Mouse (Mus musculus) intestine, postnatal 0 days (tissue): Measurements from ENCODE around the gene Ubl3. TPM values are rescaled to one million over a fixed set of nuclear protein-coding genes. Genes with fewer than 3 reads are reported as not detected.

Source experiments
- ATAC-seq: fragments of 200-750 bp; cut with Nextera tagmentation; 2 replicates; pipeline ENCODE4 v1.8.0; 2017; ENCODE audit warnings: mild to moderate bottlenecking, moderate TSS enrichment, moderate library complexity
- H3K27ac ChIP-seq: fragments of 300-500 bp; sonication (generic); 2 replicates; pipeline ENCODE4 v1.5.1; 2014; ENCODE audit warnings: mild to moderate bottlenecking, low read depth, low read length, moderate library complexity
- H3K27me3 ChIP-seq: fragments of 300-500 bp; sonication (generic); replicated peaks from 2 replicates; pipeline ENCODE4 v1.6.1; 2014; ENCODE audit warnings: low read length, mixed read lengths; ENCODE audit not compliant: control insufficient read depth, insufficient read depth
- H3K36me3 ChIP-seq: fragments of 300-500 bp; sonication (generic); 2 replicates; pipeline ENCODE4 v1.6.1; 2014; ENCODE audit warnings: mild to moderate bottlenecking, moderate library complexity; ENCODE audit not compliant: control insufficient read depth, insufficient read depth
- H3K4me1 ChIP-seq: fragments of 300-500 bp; sonication (generic); replicated peaks from 2 replicates; pipeline ENCODE4 v1.6.1; 2014; ENCODE audit warnings: antibody characterized with exemption, low read length, mixed read lengths; ENCODE audit not compliant: control insufficient read depth, insufficient read depth
- H3K4me2 ChIP-seq: fragments of 300-500 bp; sonication (generic); replicated peaks from 2 replicates; pipeline ENCODE4 v1.6.1; 2014; ENCODE audit warnings: low read depth, mild to moderate bottlenecking, moderate library complexity
- H3K4me3 ChIP-seq: fragments of 300-500 bp; sonication (generic); 2 replicates; pipeline ENCODE4 v1.5.1; 2014; ENCODE audit warnings: low read depth, low read length
- H3K9ac ChIP-seq: fragments of 300-500 bp; sonication (generic); 2 replicates; pipeline ENCODE4 v1.6.1; 2014; ENCODE audit warnings: mild to moderate bottlenecking, low read depth, low read length
- H3K9me3 ChIP-seq: fragments of 300-500 bp; sonication (generic); 2 replicates; pipeline ENCODE4 v1.6.1; 2016; ENCODE audit warnings: mixed run types; ENCODE audit not compliant: control insufficient read depth
- CTCF ChIP-seq: sonication (generic); IDR thresholded peaks from 2 replicates; pipeline ENCODE4 v1.5.1; 2016; ENCODE audit warnings: low read depth, mild to moderate bottlenecking, control low read depth, antibody characterized with exemption, moderate library complexity
- WGBS: fragments of 180-500 bp; shearing (Covaris S2); extraction: QIAGEN DNeasy Blood & Tissue Kit; methylation state at CpG from one replicate; pipeline ENCODE4 v1.1.7; 2014; 5-methylcytosine and 5-hydroxymethylcytosine counted together
- polyA plus RNA-seq: library from polyadenylated mRNA; unstranded; fragments of >200 nt; fragmentation: Nextera tagmentation; extraction: Ambion mirVana; gene quantifications from 2 replicates; pipeline ENCODE4 v1.2.1, GENCODE M21; 2015

Ubl3 gene
- 87.7 and 92.6 TPM in 2 replicates for polyA plus RNA-seq

- ATAC-seq = peak; percentile 84
- Histone ChIP-seq H3K9ac (peak within 1 kb of the TSS; percentile 91), H3K4me3 (peak within 1 kb of the TSS; percentile 65), H3K36me3 (no peaks in the 10 kb centered on the region), H3K27me3 (no peaks in the 10 kb centered on the region), H3K9me3 (no peaks in the 10 kb centered on the region), H3K4me2 (peak within 1 kb of the TSS; percentile 68), H3K4me1 (peaks cover 3% of the 10 kb centered on the region; the same call in 1 of the 2 replicates), H3K27ac (peak within 1 kb of the TSS; percentile 97)
- peak; percentile 68 for TF ChIP-seq CTCF
- under 1% methylated on average over 75 of the region's 95 CpGs for WGBS
Measured at GRCm38 (mm10) chr5:148552187-148553071, at the start of gene Ubl3. Ubl3 (minus strand) TSS chr5:148552789.

GRCm38 (mm10) chr5:148598376-148598775 lies 45.8 kb upstream of the Ubl3 start:
- H3K9ac ChIP-seq = no peak overlapping the region
- no peaks in the 10 kb centered on the region for H3K36me3 ChIP-seq
- TF ChIP-seq CTCF = no peak
- no peak overlapping the region for H3K4me3 ChIP-seq
- 39% methylated on average over 9 of the region's 9 CpGs for WGBS
- no peaks in the 10 kb centered on the region for H3K27me3 ChIP-seq
- H3K27ac ChIP-seq = no peak overlapping the region
- peak overlapping the region; percentile 41 for H3K4me2 ChIP-seq
- H3K4me1 ChIP-seq = 0 out of 2 replicates have a peak, but pooled peaks cover 2% of the 10 kb centered on the region
- ATAC-seq = peak; percentile 71
- no peaks in the 10 kb centered on the region for H3K9me3 ChIP-seq

- Histone ChIP-seq H3K4me3 (no peak overlapping the region), H3K9me3 (no peaks in the 10 kb centered on the region), H3K4me2 (no peak overlapping the region), H3K36me3 (no peaks in the 10 kb centered on the region), H3K27me3 (no peaks in the 10 kb centered on the region), H3K9ac (no peak overlapping the region), H3K27ac (no peak overlapping the region), H3K4me1 (peaks cover 2% of the 10 kb centered on the region; the same call in 1 of the 2 replicates)
- TF ChIP-seq CTCF = no peak
- ATAC-seq = no peak
- WGBS = 82% methylated on average over 15 of the region's 15 CpGs
Measured at GRCm38 (mm10) chr5:148596086-148596753, 43.6 kb upstream of the Ubl3 start.

- 61% methylated on average over 1 of the region's 1 CpGs for WGBS
- no peaks in the 10 kb centered on the region for H3K36me3 ChIP-seq
- H3K27me3 ChIP-seq = no peaks in the 10 kb centered on the region
- ATAC-seq = no peak
- no peak overlapping the region for H3K4me3 ChIP-seq
- TF ChIP-seq CTCF = no peak
- peaks cover 2% of the 10 kb centered on the region; the same call in 1 of the 2 replicates for H3K4me1 ChIP-seq
- no peak overlapping the region for H3K4me2 ChIP-seq
- H3K9ac ChIP-seq = no peak overlapping the region
- no peak overlapping the region for H3K27ac ChIP-seq
- no peaks in the 10 kb centered on the region for H3K9me3 ChIP-seq
Measured at GRCm38 (mm10) chr5:148595459-148595751, 42.8 kb upstream of the Ubl3 start.

- no peak overlapping the region for H3K4me2 ChIP-seq
- no peaks in the 10 kb centered on the region for H3K27me3 ChIP-seq
- no peak for TF ChIP-seq CTCF
- H3K27ac ChIP-seq = no peak overlapping the region
- no peak overlapping the region for H3K4me3 ChIP-seq
- H3K9ac ChIP-seq = no peak overlapping the region
- H3K9me3 ChIP-seq = no peaks in the 10 kb centered on the region
- ATAC-seq = no peak
- 77% methylated on average over 3 of the region's 3 CpGs for WGBS
- H3K36me3 ChIP-seq = no peaks in the 10 kb centered on the region
- peaks cover 2% of the 10 kb centered on the region; the same call in 1 of the 2 replicates for H3K4me1 ChIP-seq
Measured at GRCm38 (mm10) chr5:148594693-148595458, 42.3 kb upstream of the Ubl3 start.

- no peak overlapping the region for H3K27ac ChIP-seq
- no peaks in the 10 kb centered on the region for H3K36me3 ChIP-seq
- peaks cover 2% of the 10 kb centered on the region; the same call in 1 of the 2 replicates for H3K4me1 ChIP-seq
- H3K4me2 ChIP-seq = no peak overlapping the region
- H3K27me3 ChIP-seq = no peaks in the 10 kb centered on the region
- H3K9me3 ChIP-seq = no peaks in the 10 kb centered on the region
- no peak for ATAC-seq
- no peak overlapping the region for H3K4me3 ChIP-seq
- no peak for TF ChIP-seq CTCF
- H3K9ac ChIP-seq = no peak overlapping the region
- WGBS = 71% methylated on average over 4 of the region's 4 CpGs
Measured at GRCm38 (mm10) chr5:148593607-148594006, 41.0 kb upstream of the Ubl3 start.
